Mouse (Mus musculus) neural tube, embryonic 11.5 days (tissue): ENCODE results near the gene C130074G19Rik. TPM values are rescaled to one million over a fixed set of nuclear protein-coding genes. Genes with fewer than 3 reads are reported as not detected.

Experiments used
- ATAC-seq: fragments of 200-750 bp; cut with Nextera tagmentation; 2 replicates; pipeline ENCODE4 v1.8.0; 2017; ENCODE audit warnings: moderate number of reproducible peaks, mild to moderate bottlenecking, moderate TSS enrichment, moderate library complexity; ENCODE audit not compliant: insufficient read depth, low FRiP score, low TSS enrichment
- DNase-seq: peaks from one replicate; pipeline ENCODE4 v3.0.0-alpha.2; 2015; ENCODE audit warnings: low spot score
- H3K27ac ChIP-seq: fragments of 300-500 bp; sonication (generic); 2 replicates; pipeline ENCODE4 v1.5.1; 2014; ENCODE audit warnings: low read depth, mild to moderate bottlenecking, low read length
- H3K27me3 ChIP-seq: fragments of 300-500 bp; sonication (generic); 2 replicates; pipeline ENCODE4 v1.6.1; 2014; ENCODE audit warnings: mild to moderate bottlenecking, low read length, mixed read lengths; ENCODE audit not compliant: control insufficient read depth, insufficient read depth
- H3K36me3 ChIP-seq: fragments of 300-500 bp; sonication (generic); 2 replicates; pipeline ENCODE4 v1.6.1; 2014; ENCODE audit warnings: mild to moderate bottlenecking, low read length, moderate library complexity, mixed read lengths; ENCODE audit not compliant: control insufficient read depth, insufficient read depth
- H3K4me1 ChIP-seq: fragments of 300-500 bp; sonication (generic); 2 replicates; pipeline ENCODE4 v1.6.1; 2014; ENCODE audit warnings: low read length, mixed read lengths; ENCODE audit not compliant: control insufficient read depth, insufficient read depth
- H3K4me2 ChIP-seq: fragments of 300-500 bp; sonication (generic); 2 replicates; pipeline ENCODE4 v1.6.1; 2014; ENCODE audit warnings: low read depth, mild to moderate bottlenecking, moderate library complexity
- H3K4me3 ChIP-seq: fragments of 300-500 bp; sonication (generic); 2 replicates; pipeline ENCODE4 v1.5.1; 2014; ENCODE audit warnings: low read depth, low read length
- H3K9ac ChIP-seq: fragments of 300-500 bp; sonication (generic); 2 replicates; pipeline ENCODE4 v1.6.1; 2014; ENCODE audit warnings: mild to moderate bottlenecking, low read length
- H3K9me3 ChIP-seq: fragments of 300-500 bp; sonication (generic); 2 replicates; pipeline ENCODE4 v1.6.1; 2016; ENCODE audit warnings: low read length; ENCODE audit not compliant: control insufficient read depth
- WGBS: fragments of 180-500 bp; shearing (Covaris S2); extraction: QIAGEN DNeasy Blood & Tissue Kit; methylation state at CpG from one replicate; pipeline ENCODE4 v1.1.7; 2014; 5-methylcytosine and 5-hydroxymethylcytosine counted together
- polyA plus RNA-seq: library from polyadenylated mRNA; unstranded; fragments of >200 nt; fragmentation: Nextera tagmentation; extraction: Ambion mirVana; gene quantifications from 2 replicates; pipeline ENCODE4 v1.2.1, GENCODE M21; 2014

C130074G19Rik gene
- polyA plus RNA-seq, 1 experiment from 2014 or later, result 0.80 TPM

DNA sequence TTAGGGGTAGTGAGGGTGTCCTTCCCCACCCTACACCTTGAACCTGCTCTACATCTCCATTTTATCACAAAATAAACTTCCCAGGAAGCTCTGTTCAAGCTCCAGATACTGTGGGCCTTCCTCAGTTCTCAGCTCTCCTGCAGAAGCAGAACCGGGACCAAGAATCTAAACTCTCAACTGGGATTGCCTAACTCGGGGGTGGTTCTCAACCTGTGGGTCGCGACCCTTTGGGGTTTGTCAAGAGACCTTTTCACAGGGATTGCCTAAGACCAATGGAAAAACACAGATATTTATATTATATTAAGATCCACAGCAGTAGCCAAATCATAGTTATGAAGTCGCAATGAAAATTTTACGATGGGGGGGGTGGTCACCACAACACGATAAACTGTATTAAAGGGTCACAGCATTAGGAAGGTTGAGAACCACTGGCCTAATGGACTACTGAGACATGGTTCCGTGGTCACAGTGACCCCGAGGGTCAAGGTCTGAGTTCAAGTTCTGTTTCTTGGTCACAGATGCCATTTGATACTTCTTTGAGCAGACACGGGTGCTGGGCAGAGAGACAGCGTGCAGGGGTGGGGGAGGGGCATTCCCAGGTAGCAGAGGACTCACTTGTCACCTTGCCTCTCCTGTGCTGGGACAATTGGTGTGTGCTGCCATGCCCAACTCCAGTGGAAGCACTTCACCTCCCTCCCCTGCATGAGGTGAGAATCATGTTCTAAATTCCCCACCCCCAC lies 12.2 kb downstream of the C130074G19Rik start:
- WGBS, result 87% methylated on average over 11 of the region's 11 CpGs
- no peak overlapping the region for H3K9ac ChIP-seq
- no peak overlapping the region for H3K27ac ChIP-seq
- H3K4me1 ChIP-seq, result no peaks in the 10 kb centered on the region
- H3K9me3 ChIP-seq, result no peaks in the 10 kb centered on the region
- no peak for ATAC-seq
- no peaks in the 10 kb centered on the region for H3K27me3 ChIP-seq
- DNase-seq, result no peak
- no peak overlapping the region for H3K4me2 ChIP-seq
- H3K36me3 ChIP-seq, result no peaks in the 10 kb centered on the region
- H3K4me3 ChIP-seq, result no peak overlapping the region

DNA sequence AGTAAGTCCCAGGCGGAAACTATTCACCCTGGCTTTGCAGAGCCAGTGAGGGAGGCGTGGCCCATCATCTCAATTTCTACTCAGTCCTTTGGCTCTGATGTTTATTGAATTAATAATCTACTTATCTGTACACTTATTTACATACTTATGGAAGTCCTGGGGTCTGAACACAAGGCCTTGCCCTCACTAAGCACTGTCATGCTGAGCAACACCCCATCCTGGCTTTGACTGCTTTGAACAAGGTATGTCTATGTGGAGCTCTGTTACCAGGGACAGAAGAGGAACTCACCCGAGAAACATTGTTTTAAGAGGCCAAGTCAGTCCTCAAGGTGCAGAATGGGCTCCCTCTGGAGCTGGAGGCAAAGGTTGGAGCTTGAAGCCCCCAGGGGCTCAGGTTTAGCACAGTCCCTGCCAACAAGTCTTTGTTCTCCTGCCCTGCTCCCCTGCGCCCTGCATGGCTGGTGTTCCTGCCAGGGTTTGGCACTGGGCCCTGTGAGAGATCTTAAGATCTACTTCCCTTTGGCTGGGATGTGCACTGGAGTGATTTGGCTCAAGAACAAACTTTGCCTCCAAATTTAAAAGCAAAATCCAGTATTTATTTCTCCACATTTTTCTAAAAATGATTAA lies 13.0 kb downstream of the C130074G19Rik start:
- H3K9me3 ChIP-seq, result no peaks in the 10 kb centered on the region
- H3K4me3 ChIP-seq, result no peak overlapping the region
- no peak for ATAC-seq
- WGBS, result 81% methylated on average over 4 of the region's 4 CpGs
- H3K27ac ChIP-seq, result no peak overlapping the region
- no peak overlapping the region for H3K9ac ChIP-seq
- H3K4me2 ChIP-seq, result no peak overlapping the region
- no peaks in the 10 kb centered on the region for H3K36me3 ChIP-seq
- no peak for DNase-seq
- H3K4me1 ChIP-seq, result no peaks in the 10 kb centered on the region
- H3K27me3 ChIP-seq, result no peaks in the 10 kb centered on the region

DNA sequence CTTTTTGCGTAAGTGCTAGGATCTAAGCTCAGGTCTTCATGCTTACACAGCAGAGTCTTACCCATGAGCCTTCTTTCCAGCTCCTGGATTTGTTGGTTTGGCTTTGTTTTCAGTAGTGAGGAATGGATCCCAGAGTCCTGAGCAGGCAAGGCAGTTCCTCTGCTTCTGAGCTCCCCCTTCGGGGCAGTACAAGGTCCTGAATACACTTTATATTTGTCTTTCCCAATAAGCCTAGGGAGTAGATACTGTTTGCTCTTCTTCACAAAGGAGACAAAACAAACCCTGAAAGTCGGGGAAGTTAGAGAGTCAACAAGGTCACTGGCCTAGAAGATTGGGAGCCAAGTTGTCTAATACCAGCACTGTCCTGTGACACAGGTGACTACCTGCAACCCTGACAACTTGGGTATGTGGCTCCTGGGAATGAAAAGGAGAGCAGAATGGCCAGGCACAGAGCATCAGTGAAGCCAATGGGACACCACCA lies 15.3 kb downstream of the C130074G19Rik start:
- no peaks in the 10 kb centered on the region for H3K4me1 ChIP-seq
- H3K4me3 ChIP-seq, result no peak overlapping the region
- DNase-seq (no peak), ATAC-seq (no peak)
- H3K27me3 ChIP-seq, result no peaks in the 10 kb centered on the region
- H3K36me3 ChIP-seq, result no peaks in the 10 kb centered on the region
- H3K27ac ChIP-seq, result no peak overlapping the region
- 83% methylated on average over 3 of the region's 3 CpGs for WGBS
- no peaks in the 10 kb centered on the region for H3K9me3 ChIP-seq
- H3K9ac ChIP-seq, result no peak overlapping the region
- H3K4me2 ChIP-seq, result no peak overlapping the region

DNA sequence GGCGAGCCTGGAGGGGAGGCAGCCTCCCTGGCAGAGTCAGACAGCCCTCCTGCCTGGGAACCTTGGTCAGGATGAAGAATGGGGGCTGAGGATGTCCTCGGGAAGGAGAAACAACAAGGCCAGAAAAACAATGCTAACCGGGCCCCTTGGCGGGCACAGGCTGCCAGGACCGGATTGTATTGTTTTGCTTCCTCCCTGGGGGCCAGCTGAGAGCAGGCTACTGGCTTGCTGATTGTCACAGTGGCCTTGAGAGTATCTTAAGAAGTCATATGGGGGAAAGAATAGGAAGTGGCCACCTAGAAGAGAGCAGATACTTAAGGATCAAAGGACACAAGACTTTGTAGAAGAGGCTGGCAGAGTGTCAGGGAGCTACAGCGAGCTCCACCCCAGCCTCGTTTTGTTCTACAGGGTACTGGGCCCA lies 18.6 kb downstream of the C130074G19Rik start:
- Histone ChIP-seq H3K9ac (no peak overlapping the region), H3K9me3 (no peaks in the 10 kb centered on the region)
- no peak for DNase-seq

DNA sequence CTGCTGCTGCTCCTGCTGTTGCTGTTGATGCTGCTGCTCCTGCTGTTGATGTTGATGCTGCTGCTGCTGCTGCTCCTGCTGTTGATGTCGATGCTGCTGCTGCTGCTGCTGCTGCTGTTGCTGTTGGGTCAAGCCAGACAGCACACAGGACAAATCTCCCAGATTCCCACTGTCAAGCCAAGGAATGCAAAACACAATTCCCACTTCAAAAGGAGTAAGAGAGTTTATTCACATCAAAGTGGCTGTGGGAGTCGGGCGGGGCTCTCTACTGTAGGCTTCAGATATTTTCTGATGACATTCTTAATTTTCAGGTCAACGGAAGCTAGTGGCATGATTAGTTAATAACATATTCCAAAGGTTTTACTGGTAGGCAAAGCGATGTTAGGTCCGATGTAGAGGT lies 20.4 kb downstream of the C130074G19Rik start:
- H3K27ac ChIP-seq, result no peak overlapping the region
- DNase-seq, result no peak

More for the DNA sequence above, 18.6 kb downstream of the C130074G19Rik start:
- ATAC-seq, result no peak
- no peak overlapping the region for H3K4me3 ChIP-seq
- WGBS, result 37% methylated on average over 7 of the region's 7 CpGs
- no peaks in the 10 kb centered on the region for H3K4me1 ChIP-seq
- H3K27ac ChIP-seq, result no peak overlapping the region
- H3K36me3 ChIP-seq, result no peaks in the 10 kb centered on the region
- H3K27me3 ChIP-seq, result no peaks in the 10 kb centered on the region
- H3K4me2 ChIP-seq, result no peak overlapping the region

DNA sequence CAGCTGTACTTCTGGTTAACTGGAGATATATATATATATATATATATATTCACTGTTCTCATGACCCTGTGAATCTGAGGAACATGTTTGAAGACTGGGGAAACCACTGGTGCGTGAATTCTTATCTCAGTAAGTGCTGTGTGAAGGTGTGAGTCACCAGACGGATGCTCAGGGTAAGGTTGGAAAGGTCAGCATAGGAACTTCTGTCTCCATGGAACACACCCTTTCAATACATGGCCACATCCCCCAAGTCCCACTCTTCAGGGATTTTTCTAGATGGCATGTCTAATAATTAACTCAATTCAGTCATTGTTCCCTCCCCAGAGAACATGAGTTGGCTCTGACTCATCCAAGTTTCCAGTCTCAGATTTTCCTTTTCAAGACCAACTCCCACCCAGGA lies 21.5 kb downstream of the C130074G19Rik start:
- H3K36me3 ChIP-seq, result no peaks in the 10 kb centered on the region
- no peak overlapping the region for H3K27ac ChIP-seq
- ATAC-seq, result no peak
- DNase-seq, result no peak
- no peaks in the 10 kb centered on the region for H3K27me3 ChIP-seq
- no peaks in the 10 kb centered on the region for H3K4me1 ChIP-seq
- no peak overlapping the region for H3K9ac ChIP-seq
- H3K4me3 ChIP-seq, result no peak overlapping the region
- no peak overlapping the region for H3K4me2 ChIP-seq
- no peaks in the 10 kb centered on the region for H3K9me3 ChIP-seq
- 81% methylated on average over 2 of the region's 2 CpGs for WGBS

More for the DNA sequence above, 20.4 kb downstream of the C130074G19Rik start:
- Histone ChIP-seq H3K4me3 (no peak overlapping the region), H3K4me2 (no peak overlapping the region), H3K4me1 (no peaks in the 10 kb centered on the region), H3K9me3 (no peaks in the 10 kb centered on the region), H3K9ac (no peak overlapping the region), H3K27me3 (no peaks in the 10 kb centered on the region), H3K36me3 (no peaks in the 10 kb centered on the region)
- 92% methylated on average over 6 of the region's 6 CpGs for WGBS
- no peak for ATAC-seq

DNA sequence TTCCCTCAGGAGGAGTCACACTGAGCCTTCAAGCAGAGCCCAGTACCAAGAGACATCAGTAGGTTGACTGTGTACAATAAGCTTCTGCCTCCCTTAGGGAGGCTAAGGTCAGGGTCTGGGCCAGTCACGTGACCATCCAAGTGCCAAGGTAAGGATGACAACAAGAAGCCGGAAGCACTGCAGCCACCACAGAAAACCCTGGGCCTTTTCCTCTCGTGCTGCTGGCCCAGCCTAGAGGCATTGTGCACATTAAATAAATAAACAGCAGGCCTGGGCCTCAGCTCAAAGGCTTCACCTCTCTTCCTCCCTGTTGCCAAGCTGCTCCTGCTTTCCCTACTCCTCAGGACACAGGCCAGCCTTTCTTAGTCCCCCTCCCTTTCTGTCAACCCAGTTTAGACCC lies 22.7 kb downstream of the C130074G19Rik start:
- Histone ChIP-seq H3K36me3 (no peaks in the 10 kb centered on the region), H3K4me1 (0 out of 2 replicates have a peak, but pooled peaks cover 2% of the 10 kb centered on the region), H3K9ac (no peak overlapping the region), H3K27me3 (no peaks in the 10 kb centered on the region), H3K9me3 (no peaks in the 10 kb centered on the region), H3K4me3 (no peak overlapping the region), H3K27ac (no peak overlapping the region), H3K4me2 (no peak overlapping the region)
- ATAC-seq (no peak), DNase-seq (peak; percentile 5)
- WGBS, result 69% methylated on average over 3 of the region's 3 CpGs

DNA sequence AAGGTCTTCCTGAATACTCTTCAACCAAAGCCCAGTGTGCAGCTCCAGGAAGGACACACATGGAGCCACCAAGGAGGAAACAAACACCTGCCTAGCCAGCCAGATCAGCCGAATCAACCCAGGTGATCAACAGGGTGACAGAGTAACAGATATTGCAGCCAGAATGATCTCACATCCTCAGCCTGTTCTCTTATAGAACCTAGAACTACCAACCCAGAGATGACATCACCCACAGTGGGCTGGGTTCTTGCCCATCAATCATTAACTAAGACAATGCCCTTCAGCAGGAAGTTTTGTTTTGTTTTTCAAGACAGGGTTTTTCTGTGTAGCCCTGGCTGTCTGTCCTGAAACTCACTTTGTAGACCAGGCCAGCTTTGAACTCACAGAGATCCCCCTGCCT lies 24.8 kb downstream of the C130074G19Rik start:
- Histone ChIP-seq H3K27me3 (no peaks in the 10 kb centered on the region; the same call in 1 of the 2 replicates), H3K36me3 (no peaks in the 10 kb centered on the region), H3K4me1 (0 out of 2 replicates have a peak, but pooled peaks cover 2% of the 10 kb centered on the region), H3K9me3 (no peaks in the 10 kb centered on the region), H3K4me3 (no peak overlapping the region), H3K4me2 (no peak overlapping the region), H3K27ac (no peak overlapping the region), H3K9ac (no peak overlapping the region)
- 86% methylated on average over 1 of the region's 1 CpGs for WGBS
- ATAC-seq (no peak), DNase-seq (no peak)

DNA sequence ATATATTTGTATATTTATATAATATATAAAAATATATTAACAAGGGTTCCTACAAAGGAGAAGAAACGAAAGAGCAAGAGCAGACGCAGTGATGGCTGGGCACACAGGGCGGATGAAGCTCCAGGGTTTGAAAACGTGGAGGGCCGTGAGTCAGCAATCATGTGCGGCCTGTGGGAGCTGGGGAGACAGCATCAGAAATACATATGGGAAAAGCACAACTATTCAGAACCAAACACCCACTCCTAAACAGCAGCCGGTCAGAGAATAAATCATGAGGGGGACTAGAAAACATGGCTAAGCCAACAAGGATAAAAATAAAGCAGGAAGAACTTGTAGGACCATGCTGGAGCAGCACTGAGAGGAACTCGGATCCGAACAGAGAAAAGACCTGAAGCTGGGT lies 25.8 kb downstream of the C130074G19Rik start:
- Histone ChIP-seq H3K27ac (no peak overlapping the region), H3K4me1 (0 out of 2 replicates have a peak, but pooled peaks cover 2% of the 10 kb centered on the region), H3K9me3 (no peaks in the 10 kb centered on the region), H3K27me3 (no peaks in the 10 kb centered on the region; the same call in 1 of the 2 replicates), H3K4me2 (no peak overlapping the region), H3K36me3 (no peaks in the 10 kb centered on the region), H3K9ac (no peak overlapping the region), H3K4me3 (no peak overlapping the region)
- WGBS, result 90% methylated on average over 9 of the region's 9 CpGs
- DNase-seq (no peak), ATAC-seq (no peak)
